ENCODE assay signal across 7 mouse cellular contexts in genomic region chr12:99560701-99561332, GRCm38 (mm10). TPM values are rescaled to one million over a fixed set of nuclear protein-coding genes. Genes with fewer than 3 reads are reported as not detected.
DNase-seq lines count a peak whose midpoint lies in the region; TF ChIP-seq lines count a peak whose summit lies in the region.

No protein-coding gene starts in this region.

- H3K27me3 ChIP-seq in testis, adult 2 months (ENCODE audit: control insufficient read depth, insufficient read depth, low read length), result no peaks in the 10 kb centered on the region; the same call in 1 of the 2 replicates
- H3K27me3 ChIP-seq in midbrain, embryonic 10.5 days (ENCODE audit: low read depth, poor library complexity, severe bottlenecking), result 0 out of 2 replicates have a peak, but pooled peaks cover 5% of the 10 kb centered on the region

- TF ChIP-seq CTCF in testis, adult 2 months (IDR thresholded peaks at IDR 0.05; ENCODE audit: control insufficient read depth, insufficient read depth, insufficient replicate concordance, low read depth, low read length), result no peak
- no peak for TF ChIP-seq CTCF in left cerebral cortex, adult 2 months (IDR thresholded peaks at IDR 0.05)

- WGBS in midbrain, embryonic 10.5 days, result 82% methylated on average over 11 of the region's 11 CpGs

- peak overlapping the region; percentile 39; the same call in 1 of the 2 replicates for H3K27ac ChIP-seq in testis, adult 2 months (ENCODE audit: control insufficient read depth, insufficient read depth, low read depth, low read length)
- peak overlapping the region; percentile 38; the same call in 1 of the 2 replicates for H3K27ac ChIP-seq in midbrain, embryonic 10.5 days (replicated peaks)
- H3K27ac ChIP-seq in left cerebral cortex, adult 2 months, result no peak overlapping the region

- peaks cover 13% of the 10 kb centered on the region for H3K4me1 ChIP-seq in testis, adult 2 months (ENCODE audit: control insufficient read depth, insufficient read depth, low read length)
- peaks cover 28% of the 10 kb centered on the region for H3K4me1 ChIP-seq in midbrain, embryonic 10.5 days

- no peaks in the 10 kb centered on the region for H3K9me3 ChIP-seq in midbrain, embryonic 10.5 days (replicated peaks)

- no peak for TF ChIP-seq POLR2A in testis, adult 2 months (IDR thresholded peaks at IDR 0.05; ENCODE audit: control insufficient read depth, low read depth, low read length)

- no peak for DNase-seq in testis, postnatal 10 days (ENCODE audit: low spot score)
- DNase-seq in forelimb bud, embryonic 11.5 days (ENCODE audit: low read depth, low spot score), result peak; percentile 52
- peak; percentile 72 for DNase-seq in kidney, adult 18-20 months
- no peak for DNase-seq in midbrain, embryonic 10.5 days (ENCODE audit: low spot score)
- DNase-seq in left cerebral cortex, adult 2 months (ENCODE audit: extremely low spot score in 1 of 2, low spot score in 2 of 2), result no peak
- no peak for DNase-seq in urinary bladder, adult 18-20 months (ENCODE audit: low spot score in 2 of 2)

- no peak overlapping the region for H3K4me3 ChIP-seq in testis, adult 2 months (ENCODE audit: control insufficient read depth, low read depth, low read length)
- H3K4me3 ChIP-seq in midbrain, embryonic 10.5 days, result peak overlapping the region; percentile 90
- H3K4me3 ChIP-seq in left cerebral cortex, adult 2 months, result no peak overlapping the region

- H3K36me3 ChIP-seq in testis, adult 2 months (ENCODE audit: control insufficient read depth, insufficient read depth, low read length), result no peaks in the 10 kb centered on the region
- H3K36me3 ChIP-seq in midbrain, embryonic 10.5 days, result 0 out of 2 replicates have a peak, but pooled peaks cover 5% of the 10 kb centered on the region

- intact Hi-C loops in left cerebral cortex, adult 2 months (cut with DNase I), result loop anchor here (5.0 to 10.0 kb wide), 2 partner anchors 321 to 466 kb away; partner anchors contain the start of genes Efcab11 and Tdp1

RNA-seq across cellular contexts. Expression of gene Foxn3, which starts 2.6 kb away (rescaled TPM):
- polyA plus RNA-seq in testis, adult 2 months (2012; rRNA removed), result 7.3 and 8.2 TPM in 2 replicates
- 51.8 and 63.1 TPM in 2 replicates for polyA plus RNA-seq in midbrain, embryonic 10.5 days (2016; fragmentation: Nextera tagmentation; extraction: Ambion mirVana)
- total RNA-seq in left cerebral cortex, adult 2 months (2021), result 10 to 100 TPM; 52.4 to 57.4 TPM

Comparison
In these comparisons a context has a peak if more than half of its experiments do, and no peak if none do; other contexts are left out.
1. DNase-seq: peak in forelimb bud, embryonic 11.5 days (single experiment) and kidney, adult 18-20 months (single experiment); none in testis, postnatal 10 days (single experiment), midbrain, embryonic 10.5 days (single experiment), left cerebral cortex, adult 2 months (0 of 2) and urinary bladder, adult 18-20 months (0 of 2).